Mouse (Mus musculus) megakaryocyte progenitor cell, adult 5-6 weeks (primary cell): ENCODE measurements at regions not wholly inside any gene's neighbourhood (a gene's known extent, or its start where the extent isn't known, plus 50 kb on each side); places are given as distances from the start of the nearest gene placed in this dataset.

Experiments used
- ATAC-seq: replicated peaks from 2 replicates; pipeline ENCODE4 v1.8.0; 2016; ENCODE audit warnings: mild to moderate bottlenecking, moderate TSS enrichment, inconsistent platforms; ENCODE audit not compliant: poor library complexity

DNA sequence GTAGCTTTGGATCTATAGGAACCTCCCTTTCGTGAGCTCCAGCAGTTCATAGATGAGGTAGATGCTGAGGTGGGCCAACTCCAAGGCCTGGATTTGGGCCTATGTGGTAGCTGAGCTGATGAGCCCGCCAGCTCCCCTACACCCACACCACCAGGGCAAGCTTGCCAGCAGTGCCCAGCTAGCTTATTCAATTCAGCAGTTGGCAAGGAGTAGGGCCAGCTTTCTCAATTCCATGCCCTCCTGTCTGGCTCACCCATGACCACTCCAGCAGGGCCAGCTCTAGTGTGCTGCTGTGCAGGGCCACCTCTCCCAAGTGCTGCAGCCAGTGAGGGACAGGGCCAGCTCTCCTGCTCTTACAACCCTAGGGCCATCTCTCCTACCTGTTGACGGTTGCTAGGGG lies 97.1 kb upstream of the Tbc1d2b start:
- ATAC-seq = no peak

DNA sequence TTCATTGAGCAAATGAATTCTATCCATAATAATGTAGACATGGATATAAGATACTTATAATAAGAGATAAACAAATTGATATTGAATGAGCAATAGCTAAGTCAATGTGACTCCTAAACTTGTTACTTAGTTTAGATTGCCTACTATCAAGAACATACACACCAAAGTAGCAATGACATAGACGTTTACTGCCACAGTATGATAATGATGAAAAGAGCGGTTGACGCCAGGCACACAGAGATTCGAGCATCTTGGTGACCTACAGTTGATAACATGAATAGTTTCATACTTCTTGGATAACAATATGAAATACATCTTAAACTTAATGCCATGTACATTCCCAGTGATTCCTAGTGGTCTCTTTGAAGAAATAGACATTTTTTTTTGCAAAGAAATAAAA lies 55.9 kb upstream of the Tbc1d2b start:
- ATAC-seq = peak; percentile 100
